Mouse (Mus musculus) heart, embryonic 11.5 days (tissue): ENCODE results near the gene Hoxa11. TPM values are rescaled to one million over a fixed set of nuclear protein-coding genes. Genes with fewer than 3 reads are reported as not detected.

Source experiments
- ATAC-seq: fragments of 200-750 bp; cut with Nextera tagmentation; replicated peaks from 2 replicates; pipeline ENCODE4 v1.8.0; 2017; ENCODE audit warnings: moderate library complexity; ENCODE audit not compliant: insufficient number of reproducible peaks, low FRiP score, low TSS enrichment
- H3K27ac ChIP-seq: fragments of 300-500 bp; sonication (generic); 2 replicates; pipeline ENCODE4 v1.5.1; 2014; ENCODE audit warnings: mild to moderate bottlenecking, low read depth, low read length
- H3K27me3 ChIP-seq: fragments of 300-500 bp; sonication (generic); 2 replicates; pipeline ENCODE4 v1.6.1; 2014; ENCODE audit warnings: mild to moderate bottlenecking, low read length, mixed read lengths; ENCODE audit not compliant: control insufficient read depth, insufficient read depth
- H3K36me3 ChIP-seq: fragments of 300-500 bp; sonication (generic); 2 replicates; pipeline ENCODE4 v1.6.1; 2014; ENCODE audit warnings: mild to moderate bottlenecking, low read length, moderate library complexity, mixed read lengths; ENCODE audit not compliant: control insufficient read depth, insufficient read depth
- H3K4me1 ChIP-seq: fragments of 300-500 bp; sonication (generic); 2 replicates; pipeline ENCODE4 v1.6.1; 2014; ENCODE audit warnings: low read length; ENCODE audit not compliant: control insufficient read depth, insufficient read depth
- H3K4me2 ChIP-seq: fragments of 300-500 bp; sonication (generic); 2 replicates; pipeline ENCODE4 v1.6.1; 2014; ENCODE audit warnings: mild to moderate bottlenecking, moderate library complexity
- H3K4me3 ChIP-seq: fragments of 300-500 bp; sonication (generic); 2 replicates; pipeline ENCODE4 v1.5.1; 2014; ENCODE audit warnings: low read depth, low read length
- H3K9ac ChIP-seq: fragments of 300-500 bp; sonication (generic); 2 replicates; pipeline ENCODE4 v1.6.1; 2014; ENCODE audit warnings: mild to moderate bottlenecking, low read depth, low read length, moderate library complexity
- H3K9me3 ChIP-seq: fragments of 300-500 bp; sonication (generic); replicated peaks from 2 replicates; pipeline ENCODE4 v1.6.1; 2016; ENCODE audit warnings: low read length; ENCODE audit not compliant: control insufficient read depth
- WGBS: fragments of 180-500 bp; shearing (Covaris S2); extraction: QIAGEN DNeasy Blood & Tissue Kit; methylation state at CpG from one replicate; pipeline ENCODE4 v1.1.7; 2014; ENCODE audit not compliant: insufficient replicate concordance; 5-methylcytosine and 5-hydroxymethylcytosine counted together
- polyA plus RNA-seq: library from polyadenylated mRNA; unstranded; fragments of >200 nt; fragmentation: Nextera tagmentation; extraction: Ambion mirVana; gene quantifications from 2 replicates; pipeline ENCODE4 v1.2.1, GENCODE M21; 2014

Hoxa11 gene
- polyA plus RNA-seq, 1 experiment from 2014 or later, result not detected

GRCm38 (mm10) chr6:52238976-52239375 lies 6.6 kb downstream of the Hoxa11 start:
- Histone ChIP-seq H3K27ac (no peak overlapping the region), H3K4me3 (no peak overlapping the region), H3K27me3 (peaks cover 92% of the 10 kb centered on the region), H3K9ac (no peak overlapping the region), H3K36me3 (no peaks in the 10 kb centered on the region), H3K4me1 (0 out of 2 replicates have a peak, but pooled peaks cover 3% of the 10 kb centered on the region), H3K4me2 (no peak overlapping the region), H3K9me3 (no peaks in the 10 kb centered on the region)
- ATAC-seq, result no peak
- WGBS, result 3% methylated on average over 7 of the region's 7 CpGs

GRCm38 (mm10) chr6:52238155-52238545 lies 7.5 kb downstream of the Hoxa11 start:
- H3K27me3 ChIP-seq, result peaks cover 92% of the 10 kb centered on the region
- no peak overlapping the region for H3K9ac ChIP-seq
- H3K4me1 ChIP-seq, result 0 out of 2 replicates have a peak, but pooled peaks cover 3% of the 10 kb centered on the region
- H3K9me3 ChIP-seq, result no peaks in the 10 kb centered on the region
- H3K36me3 ChIP-seq, result no peaks in the 10 kb centered on the region
- no peak overlapping the region for H3K27ac ChIP-seq
- no peak overlapping the region for H3K4me2 ChIP-seq
- 2% methylated on average over 7 of the region's 7 CpGs for WGBS
- no peak overlapping the region for H3K4me3 ChIP-seq
- no peak for ATAC-seq

- no peak overlapping the region for H3K9ac ChIP-seq
- peaks cover 92% of the 10 kb centered on the region for H3K27me3 ChIP-seq
- 8% methylated on average over 10 of the region's 10 CpGs for WGBS
- H3K27ac ChIP-seq, result no peak overlapping the region
- H3K4me1 ChIP-seq, result 0 out of 2 replicates have a peak, but pooled peaks cover 3% of the 10 kb centered on the region
- H3K36me3 ChIP-seq, result no peaks in the 10 kb centered on the region
- no peak for ATAC-seq
- no peak overlapping the region for H3K4me3 ChIP-seq
- H3K9me3 ChIP-seq, result no peaks in the 10 kb centered on the region
- no peak overlapping the region for H3K4me2 ChIP-seq
Observed at GRCm38 (mm10) chr6:52237346-52238154, 8.1 kb downstream of the Hoxa11 start.

GRCm38 (mm10) chr6:52236806-52237205 lies 8.8 kb downstream of the Hoxa11 start:
- 6% methylated on average over 3 of the region's 3 CpGs for WGBS
- ATAC-seq, result no peak

GRCm38 (mm10) chr6:52235866-52236265 lies 9.7 kb downstream of the Hoxa11 start:
- Histone ChIP-seq H3K4me1 (0 out of 2 replicates have a peak, but pooled peaks cover 3% of the 10 kb centered on the region), H3K4me2 (no peak overlapping the region), H3K4me3 (no peak overlapping the region), H3K9ac (no peak overlapping the region), H3K36me3 (no peaks in the 10 kb centered on the region), H3K27ac (no peak overlapping the region), H3K9me3 (no peaks in the 10 kb centered on the region), H3K27me3 (peaks cover 90% of the 10 kb centered on the region)
- ATAC-seq, result no peak
- WGBS, result 22% methylated on average over 6 of the region's 6 CpGs

More at GRCm38 (mm10) chr6:52236806-52237205, 8.8 kb downstream of the Hoxa11 start:
- H3K4me3 ChIP-seq, result no peak overlapping the region
- H3K9me3 ChIP-seq, result no peaks in the 10 kb centered on the region
- H3K4me2 ChIP-seq, result no peak overlapping the region
- H3K4me1 ChIP-seq, result 0 out of 2 replicates have a peak, but pooled peaks cover 3% of the 10 kb centered on the region
- no peaks in the 10 kb centered on the region for H3K36me3 ChIP-seq
- H3K27ac ChIP-seq, result no peak overlapping the region
- peaks cover 92% of the 10 kb centered on the region for H3K27me3 ChIP-seq
- H3K9ac ChIP-seq, result no peak overlapping the region

GRCm38 (mm10) chr6:52235267-52235666 lies 10.3 kb downstream of the Hoxa11 start:
- Histone ChIP-seq H3K27ac (no peak overlapping the region), H3K4me2 (no peak overlapping the region), H3K27me3 (peaks cover 91% of the 10 kb centered on the region), H3K9me3 (no peaks in the 10 kb centered on the region), H3K4me3 (no peak overlapping the region), H3K36me3 (no peaks in the 10 kb centered on the region), H3K4me1 (0 out of 2 replicates have a peak, but pooled peaks cover 3% of the 10 kb centered on the region), H3K9ac (no peak overlapping the region)
- WGBS, result 32% methylated on average over 9 of the region's 9 CpGs
- ATAC-seq, result no peak

GRCm38 (mm10) chr6:52234428-52235140 lies 11.0 kb downstream of the Hoxa11 start:
- Histone ChIP-seq H3K4me1 (0 out of 2 replicates have a peak, but pooled peaks cover 3% of the 10 kb centered on the region), H3K9me3 (no peaks in the 10 kb centered on the region), H3K4me3 (peak overlapping the region; percentile 10; the same call in 1 of the 2 replicates), H3K27me3 (peaks cover 91% of the 10 kb centered on the region), H3K4me2 (peak overlapping the region; percentile 31; the same call in 1 of the 2 replicates), H3K36me3 (no peaks in the 10 kb centered on the region), H3K27ac (no peak overlapping the region), H3K9ac (no peak overlapping the region)
- ATAC-seq, result no peak
- WGBS, result 2% methylated on average over 63 of the region's 68 CpGs

- H3K9ac ChIP-seq, result no peak overlapping the region
- WGBS, result under 1% methylated on average over 64 of the region's 70 CpGs
- ATAC-seq, result no peak
- H3K4me1 ChIP-seq, result 0 out of 2 replicates have a peak, but pooled peaks cover 3% of the 10 kb centered on the region
- H3K4me2 ChIP-seq, result peak overlapping the region; percentile 31
- no peaks in the 10 kb centered on the region for H3K9me3 ChIP-seq
- peak overlapping the region; percentile 10; the same call in 1 of the 2 replicates for H3K4me3 ChIP-seq
- H3K36me3 ChIP-seq, result no peaks in the 10 kb centered on the region
- H3K27ac ChIP-seq, result no peak overlapping the region
- peaks cover 93% of the 10 kb centered on the region for H3K27me3 ChIP-seq
Observed at GRCm38 (mm10) chr6:52233546-52234427, 11.8 kb downstream of the Hoxa11 start.
